Mouse (Mus musculus): ENCODE results near the gene Lonrf2. TPM values are rescaled to one million over a fixed set of nuclear protein-coding genes. Genes with fewer than 3 reads are reported as not detected.

The Lonrf2 gene
- polyA plus RNA-seq, 1 experiment from 2014 or later, result 24.1 TPM

- WGBS, result 87% methylated on average over 9 of the region's 9 CpGs
These were observed 24.5 kb upstream of the Lonrf2 start for GRCm38 (mm10) chr1:38860867-38861524.

GRCm38 (mm10) chr1:38860207-38860606 lies 23.7 kb upstream of the Lonrf2 start:
- Histone ChIP-seq H3K9ac (no peak overlapping the region), H3K27ac (replicated peaks) (no peak overlapping the region), H3K27me3 (no peaks in the 10 kb centered on the region), H3K36me3 (peaks cover 15% of the 10 kb centered on the region), H3K4me3 (no peak overlapping the region), H3K9me3 (no peaks in the 10 kb centered on the region), H3K4me1 (replicated peaks) (peaks cover 6% of the 10 kb centered on the region), H3K4me2 (no peak overlapping the region)
- no peak for ATAC-seq (ENCODE audit: low FRiP score, low read depth)
- 77% methylated on average over 5 of the region's 5 CpGs for WGBS

More at GRCm38 (mm10) chr1:38860867-38861524, 24.5 kb upstream of the Lonrf2 start:
- Histone ChIP-seq H3K4me1 (replicated peaks) (peaks cover 6% of the 10 kb centered on the region), H3K9me3 (no peaks in the 10 kb centered on the region), H3K4me3 (no peak overlapping the region), H3K27me3 (no peaks in the 10 kb centered on the region), H3K27ac (replicated peaks) (0 out of 2 replicates have a peak overlapping the region, but pooled peaks have one; percentile 1), H3K36me3 (peaks cover 21% of the 10 kb centered on the region), H3K4me2 (no peak overlapping the region), H3K9ac (no peak overlapping the region)
- ATAC-seq (ENCODE audit: low FRiP score, low read depth), result 0 out of 2 replicates have a peak, but pooled peaks have one; percentile 52

- Histone ChIP-seq H3K9me3 (no peaks in the 10 kb centered on the region), H3K27ac (replicated peaks) (no peak overlapping the region), H3K4me1 (replicated peaks) (peaks cover 6% of the 10 kb centered on the region), H3K36me3 (no peaks in the 10 kb centered on the region), H3K4me3 (no peak overlapping the region), H3K27me3 (no peaks in the 10 kb centered on the region), H3K9ac (no peak overlapping the region), H3K4me2 (no peak overlapping the region)
- 8% methylated on average over 3 of the region's 3 CpGs for WGBS
- no peak for ATAC-seq (ENCODE audit: low FRiP score, low read depth)
These were observed 19.7 kb upstream of the Lonrf2 start for GRCm38 (mm10) chr1:38856196-38856595.

GRCm38 (mm10) chr1:38852250-38852649 lies 15.7 kb upstream of the Lonrf2 start:
- no peak for ATAC-seq (ENCODE audit: low FRiP score, low read depth)
- H3K36me3 ChIP-seq, result no peaks in the 10 kb centered on the region
- peaks cover 22% of the 10 kb centered on the region for H3K4me1 ChIP-seq (replicated peaks)
- no peak overlapping the region for H3K27ac ChIP-seq (replicated peaks)
- no peak overlapping the region for H3K4me2 ChIP-seq
- WGBS, result 68% methylated on average over 2 of the region's 2 CpGs
- no peak overlapping the region for H3K9ac ChIP-seq
- no peaks in the 10 kb centered on the region for H3K9me3 ChIP-seq
- H3K27me3 ChIP-seq, result no peaks in the 10 kb centered on the region
- H3K4me3 ChIP-seq, result no peak overlapping the region

- Histone ChIP-seq H3K9ac (no peak overlapping the region), H3K4me2 (no peak overlapping the region), H3K27ac (replicated peaks) (no peak overlapping the region), H3K36me3 (no peaks in the 10 kb centered on the region), H3K27me3 (no peaks in the 10 kb centered on the region), H3K9me3 (no peaks in the 10 kb centered on the region), H3K4me3 (no peak overlapping the region), H3K4me1 (replicated peaks) (peaks cover 27% of the 10 kb centered on the region)
- WGBS, result 92% methylated on average over 2 of the region's 2 CpGs
- ATAC-seq (ENCODE audit: low FRiP score, low read depth), result no peak
These were observed 14.1 kb upstream of the Lonrf2 start for GRCm38 (mm10) chr1:38850650-38851049.

GRCm38 (mm10) chr1:38848451-38849289 lies 12.2 kb upstream of the Lonrf2 start:
- Histone ChIP-seq H3K27me3 (no peaks in the 10 kb centered on the region), H3K4me3 (peak overlapping the region; percentile 22; the same call in 1 of the 2 replicates), H3K36me3 (no peaks in the 10 kb centered on the region), H3K9ac (no peak overlapping the region), H3K27ac (replicated peaks) (peak overlapping the region; percentile 85), H3K9me3 (no peaks in the 10 kb centered on the region), H3K4me1 (replicated peaks) (peaks cover 27% of the 10 kb centered on the region), H3K4me2 (peak overlapping the region; percentile 47)
- WGBS, result 29% methylated on average over 2 of the region's 2 CpGs
- ATAC-seq (ENCODE audit: low FRiP score, low read depth), result 0 out of 2 replicates have a peak, but pooled peaks have one; percentile 14

GRCm38 (mm10) chr1:38847975-38848374 lies 11.5 kb upstream of the Lonrf2 start:
- H3K27me3 ChIP-seq, result no peaks in the 10 kb centered on the region
- ATAC-seq (ENCODE audit: low FRiP score, low read depth), result peak; percentile 91
- H3K36me3 ChIP-seq, result no peaks in the 10 kb centered on the region
- H3K4me2 ChIP-seq, result peak overlapping the region; percentile 47
- peak overlapping the region; percentile 22 for H3K4me3 ChIP-seq
- H3K9me3 ChIP-seq, result no peaks in the 10 kb centered on the region
- 10% methylated on average over 11 of the region's 11 CpGs for WGBS
- 0 out of 2 replicates have a peak overlapping the region, but pooled peaks have one; percentile 1 for H3K9ac ChIP-seq
- peaks cover 27% of the 10 kb centered on the region for H3K4me1 ChIP-seq (replicated peaks)
- peak overlapping the region; percentile 85 for H3K27ac ChIP-seq (replicated peaks)

- Histone ChIP-seq H3K4me1 (replicated peaks) (peaks cover 14% of the 10 kb centered on the region), H3K36me3 (no peaks in the 10 kb centered on the region)
- WGBS, result 37% methylated on average over 4 of the region's 4 CpGs
These were observed 6.8 kb upstream of the Lonrf2 start for GRCm38 (mm10) chr1:38843275-38843674.

GRCm38 (mm10) chr1:38842861-38843260 lies 6.3 kb upstream of the Lonrf2 start:
- peaks cover 10% of the 10 kb centered on the region for H3K4me1 ChIP-seq (replicated peaks)
- no peaks in the 10 kb centered on the region for H3K27me3 ChIP-seq
- 69% methylated on average over 1 of the region's 1 CpGs for WGBS
- H3K36me3 ChIP-seq, result no peaks in the 10 kb centered on the region
- no peak overlapping the region for H3K27ac ChIP-seq (replicated peaks)
- no peaks in the 10 kb centered on the region for H3K9me3 ChIP-seq
- no peak overlapping the region for H3K9ac ChIP-seq
- ATAC-seq (ENCODE audit: low FRiP score, low read depth), result 0 out of 2 replicates have a peak, but pooled peaks have one; percentile 6
- no peak overlapping the region for H3K4me3 ChIP-seq
- no peak overlapping the region for H3K4me2 ChIP-seq

More at GRCm38 (mm10) chr1:38843275-38843674, 6.8 kb upstream of the Lonrf2 start:
- H3K4me2 ChIP-seq, result no peak overlapping the region
- no peaks in the 10 kb centered on the region for H3K27me3 ChIP-seq
- H3K9ac ChIP-seq, result no peak overlapping the region
- H3K27ac ChIP-seq (replicated peaks), result no peak overlapping the region
- H3K4me3 ChIP-seq, result no peak overlapping the region
- no peaks in the 10 kb centered on the region for H3K9me3 ChIP-seq
- ATAC-seq (ENCODE audit: low FRiP score, low read depth), result 0 out of 2 replicates have a peak, but pooled peaks have one; percentile 15

GRCm38 (mm10) chr1:38839944-38840343 lies 3.4 kb upstream of the Lonrf2 start:
- no peaks in the 10 kb centered on the region for H3K27me3 ChIP-seq
- no peaks in the 10 kb centered on the region for H3K9me3 ChIP-seq
- WGBS, result 51% methylated on average over 1 of the region's 1 CpGs
- peaks cover 13% of the 10 kb centered on the region for H3K4me1 ChIP-seq (replicated peaks)
- H3K36me3 ChIP-seq, result no peaks in the 10 kb centered on the region
- H3K4me2 ChIP-seq, result no peak overlapping the region
- ATAC-seq (ENCODE audit: low FRiP score, low read depth), result no peak
- H3K9ac ChIP-seq, result no peak overlapping the region
- no peak overlapping the region for H3K4me3 ChIP-seq
- no peak overlapping the region for H3K27ac ChIP-seq (replicated peaks)

- 1% methylated on average over 87 of the region's 103 CpGs for WGBS
- peaks cover 23% of the 10 kb centered on the region for H3K4me1 ChIP-seq (replicated peaks)
- H3K4me2 ChIP-seq, result peak overlapping the region; percentile 97
- H3K9me3 ChIP-seq, result no peaks in the 10 kb centered on the region
- H3K36me3 ChIP-seq, result peaks cover 14% of the 10 kb centered on the region; the same call in 1 of the 2 replicates
- H3K9ac ChIP-seq, result peak overlapping the region; percentile 93
- peak overlapping the region; percentile 87 for H3K4me3 ChIP-seq
- no peaks in the 10 kb centered on the region for H3K27me3 ChIP-seq
- H3K27ac ChIP-seq (replicated peaks), result peak overlapping the region; percentile 98
- ATAC-seq (ENCODE audit: low FRiP score, low read depth), result peak; percentile 75
These were observed 689 bp downstream of the Lonrf2 start for GRCm38 (mm10) chr1:38835568-38836476.

Measured in hindbrain, embryonic 15.5 days (tissue).